In the genomic region with DNA sequence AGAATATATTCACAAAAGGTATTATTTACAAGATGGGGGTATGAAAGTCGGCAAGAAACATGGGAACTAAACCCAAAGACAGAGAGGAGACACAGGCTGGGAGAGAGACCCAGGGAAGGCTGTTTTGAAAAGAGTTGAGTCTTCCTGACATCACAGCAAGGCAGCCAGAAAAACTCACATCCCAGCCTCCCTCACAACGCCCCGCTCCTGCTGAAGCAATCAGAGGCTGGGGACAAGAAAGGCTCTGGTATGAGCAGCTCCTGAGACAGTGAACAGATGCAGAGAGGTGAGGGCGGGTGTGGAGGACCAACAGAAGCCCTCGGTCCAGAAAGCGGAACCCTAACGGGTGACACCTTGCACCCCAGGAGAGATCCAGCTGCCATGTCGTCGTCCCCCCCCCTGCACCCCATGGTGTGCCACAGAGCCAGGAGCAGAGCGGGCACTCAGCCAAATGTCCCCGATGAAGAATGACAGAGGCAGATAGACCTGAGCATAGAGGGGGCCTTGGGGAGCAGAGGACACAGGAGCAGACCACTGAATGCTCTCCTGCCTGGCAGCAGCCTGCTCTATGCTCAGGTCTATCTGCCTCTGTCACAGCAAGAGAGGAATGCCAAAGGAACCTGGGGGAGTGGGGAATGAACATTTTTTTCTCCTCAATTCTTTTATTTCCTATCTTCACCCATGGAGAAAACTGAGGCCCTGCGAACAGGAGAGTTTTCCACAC, we compare ENCODE assay signal across 18 mouse cellular contexts. TPM values are rescaled to one million over a fixed set of nuclear protein-coding genes. Genes with fewer than 3 reads are reported as not detected.
DNase-seq lines count a peak whose midpoint lies in the region; ATAC-seq and TF ChIP-seq lines count a peak whose summit lies in the region.
"Had no signal": no experiment of that assay in that cellular context is flagged by ENCODE, and none has a peak within 500 bp of the region (broad histone marks: within the 10 kb centered on the region; RNA-seq: fewer than 3 reads in every experiment).

No protein-coding gene starts in this region.

- no peak for TF ChIP-seq EP300 in ES-Bruce4 (IDR thresholded peaks at IDR 0.05; ENCODE audit: insufficient read depth, low read depth, low read length)

- 48% methylated on average over 12 of the region's 12 CpGs for WGBS in heart, embryonic 12.5 days
- 45% methylated on average over 12 of the region's 12 CpGs for WGBS in forebrain, embryonic 15.5 days
- 58% methylated on average over 12 of the region's 12 CpGs for WGBS in midbrain, embryonic 15.5 days
- 63% methylated on average over 12 of the region's 12 CpGs for WGBS in intestine, embryonic 16.5 days

- H3K36me3 ChIP-seq in heart, embryonic 12.5 days, result no peaks in the 10 kb centered on the region
- H3K36me3 ChIP-seq in ES-Bruce4 (ENCODE audit: control insufficient read depth, insufficient read depth, low read length, poor library complexity, severe bottlenecking), result no peaks in the 10 kb centered on the region
- no peaks in the 10 kb centered on the region for H3K36me3 ChIP-seq in forebrain, embryonic 15.5 days
- no peaks in the 10 kb centered on the region for H3K36me3 ChIP-seq in midbrain, embryonic 15.5 days (replicated peaks)
- H3K36me3 ChIP-seq in intestine, embryonic 16.5 days (ENCODE audit: control insufficient read depth, insufficient read depth, low read length), result no peaks in the 10 kb centered on the region
- H3K36me3 ChIP-seq: heart, embryonic 15.5 days; intestine, embryonic 15.5 days; liver, embryonic 12.5 days had no signal

- H3K4me2 ChIP-seq in heart, embryonic 12.5 days, result peak overlapping the region; percentile 23; the same call in 1 of the 2 replicates
- H3K4me2 ChIP-seq in forebrain, embryonic 15.5 days (replicated peaks), result 0 out of 2 replicates have a peak overlapping the region, but pooled peaks have one; percentile 6
- H3K4me2 ChIP-seq in midbrain, embryonic 15.5 days, result no peak overlapping the region
- H3K4me2 ChIP-seq in intestine, embryonic 16.5 days (ENCODE audit: low read depth, low read length), result no peak overlapping the region
- H3K4me2 ChIP-seq: heart, embryonic 15.5 days; intestine, embryonic 15.5 days; liver, embryonic 12.5 days had no signal

- no peak for TF ChIP-seq POLR2A in ES-Bruce4 (IDR thresholded peaks at IDR 0.05; ENCODE audit: insufficient read depth, low read length)

- H3K4me3 ChIP-seq in heart, embryonic 12.5 days, result no peak overlapping the region
- H3K4me3 ChIP-seq in ES-Bruce4 (ENCODE audit: low read depth, low read length), result 0 out of 2 replicates have a peak overlapping the region, but pooled peaks have one; percentile 5
- H3K4me3 ChIP-seq in forebrain, embryonic 15.5 days, result no peak overlapping the region
- H3K4me3 ChIP-seq in midbrain, embryonic 15.5 days, result no peak overlapping the region
- H3K4me3 ChIP-seq in intestine, embryonic 16.5 days (ENCODE audit: low read length), result no peak overlapping the region
- H3K4me3 ChIP-seq: heart, embryonic 15.5 days; intestine, embryonic 15.5 days; left cerebral cortex, adult 2 months; liver, embryonic 12.5 days had no signal

- intact Hi-C loops in heart, postnatal 25 days (cut with DNase I), result no loop called here

- no peaks in the 10 kb centered on the region for H3K9me3 ChIP-seq in heart, embryonic 12.5 days (replicated peaks)
- H3K9me3 ChIP-seq in ES-Bruce4 (replicated peaks; ENCODE audit: control insufficient read depth, insufficient read depth, low read length, poor library complexity, severe bottlenecking), result no peaks in the 10 kb centered on the region
- H3K9me3 ChIP-seq in forebrain, embryonic 15.5 days, result no peaks in the 10 kb centered on the region
- no peaks in the 10 kb centered on the region for H3K9me3 ChIP-seq in midbrain, embryonic 15.5 days
- H3K9me3 ChIP-seq in intestine, embryonic 16.5 days (ENCODE audit: control insufficient read depth, low read length), result no peaks in the 10 kb centered on the region
- H3K9me3 ChIP-seq: heart, embryonic 15.5 days; intestine, embryonic 15.5 days; liver, embryonic 12.5 days had no signal

- no peak overlapping the region for H3K9ac ChIP-seq in heart, embryonic 12.5 days
- no peak overlapping the region for H3K9ac ChIP-seq in ES-Bruce4 (ENCODE audit: low read depth, poor library complexity, severe bottlenecking)
- H3K9ac ChIP-seq in forebrain, embryonic 15.5 days (replicated peaks), result peak overlapping the region; percentile 4; the same call in 1 of the 2 replicates
- H3K9ac ChIP-seq in midbrain, embryonic 15.5 days, result no peak overlapping the region
- H3K9ac ChIP-seq in intestine, embryonic 16.5 days (ENCODE audit: low read depth, low read length), result no peak overlapping the region
- H3K9ac ChIP-seq: heart, embryonic 15.5 days; intestine, embryonic 15.5 days; liver, embryonic 12.5 days had no signal

- no peak for DNase-seq in heart, postnatal 25 days (ENCODE audit: low spot score)
- no peak for DNase-seq in layer of hippocampus, postnatal 10 days (ENCODE audit: low spot score in 2 of 2)
- DNase-seq in left cerebral cortex, adult 9 months (ENCODE audit: low spot score in 2 of 2), result no peak
- DNase-seq: adrenal gland, postnatal 25 days; B cell, adult 2 months; cerebellum, postnatal 25 days; gastrocnemius, postnatal 14 days; kidney, postnatal 4 days had no signal

- peaks cover 10% of the 10 kb centered on the region for H3K27me3 ChIP-seq in heart, embryonic 12.5 days (replicated peaks)
- H3K27me3 ChIP-seq in ES-Bruce4 (ENCODE audit: control insufficient read depth, insufficient read depth, low read length, poor library complexity, severe bottlenecking), result no peaks in the 10 kb centered on the region
- no peaks in the 10 kb centered on the region for H3K27me3 ChIP-seq in forebrain, embryonic 15.5 days
- no peaks in the 10 kb centered on the region for H3K27me3 ChIP-seq in midbrain, embryonic 15.5 days (replicated peaks)
- no peaks in the 10 kb centered on the region for H3K27me3 ChIP-seq in intestine, embryonic 16.5 days (replicated peaks; ENCODE audit: control insufficient read depth, insufficient read depth, low read length)
- H3K27me3 ChIP-seq: heart, embryonic 15.5 days; intestine, embryonic 15.5 days had no signal

- no peak overlapping the region for H3K27ac ChIP-seq in heart, embryonic 12.5 days (ENCODE audit: poor library complexity, severe bottlenecking)
- H3K27ac ChIP-seq in ES-Bruce4 (ENCODE audit: insufficient read depth, low read length), result no peak overlapping the region
- peak overlapping the region; percentile 87 for H3K27ac ChIP-seq in forebrain, embryonic 15.5 days (replicated peaks)
- peak overlapping the region; percentile 76 for H3K27ac ChIP-seq in midbrain, embryonic 15.5 days
- no peak overlapping the region for H3K27ac ChIP-seq in intestine, embryonic 16.5 days (ENCODE audit: low read length)
- H3K27ac ChIP-seq: heart, embryonic 15.5 days; intestine, embryonic 15.5 days; left cerebral cortex, adult 2 months; liver, embryonic 12.5 days had no signal

- no peak for ATAC-seq in heart, embryonic 12.5 days (ENCODE audit: insufficient number of reproducible peaks, low FRiP score)
- peak; percentile 57 for ATAC-seq in forebrain, embryonic 15.5 days (replicated peaks)
- peak; percentile 48 for ATAC-seq in midbrain, embryonic 15.5 days (replicated peaks)
- ATAC-seq in intestine, embryonic 16.5 days, result no peak
- ATAC-seq: intestine, embryonic 15.5 days; liver, embryonic 12.5 days; lung, postnatal 0 days had no signal

- no peak for TF ChIP-seq CTCF in ES-Bruce4 (IDR thresholded peaks at IDR 0.05; ENCODE audit: low read depth, low read length)

- H3K4me1 ChIP-seq in heart, embryonic 12.5 days (replicated peaks), result peaks cover 28% of the 10 kb centered on the region
- no peaks in the 10 kb centered on the region for H3K4me1 ChIP-seq in ES-Bruce4 (ENCODE audit: control insufficient read depth, insufficient read depth, low read length)
- peaks cover 22% of the 10 kb centered on the region for H3K4me1 ChIP-seq in forebrain, embryonic 15.5 days
- H3K4me1 ChIP-seq in midbrain, embryonic 15.5 days, result peaks cover 16% of the 10 kb centered on the region
- no peaks in the 10 kb centered on the region for H3K4me1 ChIP-seq in intestine, embryonic 16.5 days (ENCODE audit: control insufficient read depth, insufficient read depth, low read length)
- H3K4me1 ChIP-seq: intestine, embryonic 15.5 days had no signal

RNA-seq across cellular contexts. Expression of a gene that starts 22.8 kb away (rescaled TPM):
- not detected in 2 replicates for polyA plus RNA-seq in heart, embryonic 12.5 days (2016; fragmentation: Nextera tagmentation; extraction: Ambion mirVana)
- not detected for total RNA-seq in heart, postnatal 25 days (2021)
- not detected in 2 replicates for polyA plus RNA-seq in ES-Bruce4 (2011; ENCODE audit: insufficient read depth, insufficient read length, low read depth, missing spikeins)
- polyA plus RNA-seq in forebrain, embryonic 15.5 days (2015; fragmentation: Nextera tagmentation; extraction: Ambion mirVana), result 0.18 and 0.24 TPM in 2 replicates
- 0.39 and 0.70 TPM in 2 replicates for polyA plus RNA-seq in midbrain, embryonic 15.5 days (2015; fragmentation: Nextera tagmentation; extraction: Ambion mirVana)
- total RNA-seq in layer of hippocampus, postnatal 10 days (2021), result under 1 TPM; 0.29 to 0.39 TPM
- polyA plus RNA-seq in intestine, embryonic 16.5 days (2015; fragmentation: Nextera tagmentation; extraction: Ambion mirVana), result not detected in 2 replicates
- total RNA-seq: adrenal gland, postnatal 25 days; gastrocnemius, postnatal 14 days had no signal
- polyA plus RNA-seq: heart, embryonic 15.5 days; intestine, embryonic 15.5 days; lung, postnatal 0 days had no signal

Comparison
In these comparisons a context has a peak if more than half of its experiments do, and no peak if none do; other contexts are left out.
1. ATAC-seq: peak in forebrain, embryonic 15.5 days (single experiment) and midbrain, embryonic 15.5 days (single experiment); none in heart, embryonic 12.5 days (single experiment) and intestine, embryonic 16.5 days (single experiment).
2. H3K27ac ChIP-seq: peak in forebrain, embryonic 15.5 days (single experiment) and midbrain, embryonic 15.5 days (single experiment); none in heart, embryonic 12.5 days (single experiment), ES-Bruce4 (single experiment) and intestine, embryonic 16.5 days (single experiment).
3. H3K4me2 ChIP-seq: peak in heart, embryonic 12.5 days (single experiment) and forebrain, embryonic 15.5 days (single experiment); none in midbrain, embryonic 15.5 days (single experiment) and intestine, embryonic 16.5 days (single experiment).